Mouse (Mus musculus): ENCODE results near the gene Nmt1. TPM values are rescaled to one million over a fixed set of nuclear protein-coding genes. Genes with fewer than 3 reads are reported as not detected.

Gene Nmt1
- polyA plus RNA-seq, 1 experiment: 91.1 TPM

DNA sequence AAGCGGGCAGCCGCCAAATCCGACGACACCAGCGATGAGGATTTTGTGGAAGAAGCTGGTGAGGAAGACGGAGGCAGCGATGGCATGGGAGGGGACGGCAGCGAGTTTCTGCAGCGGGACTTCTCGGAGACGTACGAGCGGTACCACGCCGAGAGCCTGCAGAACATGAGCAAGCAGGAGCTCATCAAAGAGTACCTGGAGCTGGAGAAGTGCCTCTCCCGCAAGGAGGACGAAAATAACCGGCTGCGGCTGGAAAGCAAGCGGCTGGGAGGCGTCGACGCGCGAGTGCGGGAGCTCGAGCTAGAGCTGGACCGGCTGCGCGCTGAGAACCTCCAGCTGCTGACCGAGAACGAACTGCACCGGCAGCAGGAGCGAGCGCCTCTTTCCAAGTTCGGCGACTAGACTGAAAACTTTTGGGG is 89.6 kb downstream of the Nmt1 start:
- H3K27ac ChIP-seq (ENCODE audit: insufficient read depth, low read length): no peak overlapping the region
- no peaks in the 10 kb centered on the region; the same call in 1 of the 2 replicates for H3K4me1 ChIP-seq (ENCODE audit: control insufficient read depth, insufficient read depth, low read length)
- H3K4me3 ChIP-seq (ENCODE audit: insufficient read depth, low read length): peak overlapping the region; percentile 72
- no peak for TF ChIP-seq CTCF (IDR thresholded peaks at IDR 0.05; ENCODE audit: borderline replicate concordance, insufficient read depth, low read length)
- TF ChIP-seq POLR2A (IDR thresholded peaks at IDR 0.05; ENCODE audit: low read depth, low read length): no peak

Other genes with a start within 250 kb of the Nmt1 start
- gene Gjc1, start 208.5 kb upstream of the Nmt1 start, polyA plus RNA-seq (2011; ENCODE audit: insufficient read length, low read depth, missing spikeins): 27.8 and 43.5 TPM in 2 replicates
- gene Higd1b, start 192.3 kb upstream of the Nmt1 start, polyA plus RNA-seq (2011; ENCODE audit: insufficient read length, low read depth, missing spikeins): not detected in 2 replicates
- 75.9 and 77.9 TPM in 2 replicates for gene Eftud2, start 147.2 kb upstream of the Nmt1 start, polyA plus RNA-seq (2011; ENCODE audit: insufficient read length, low read depth, missing spikeins)
- gene Ccdc103, start 147.0 kb upstream of the Nmt1 start, polyA plus RNA-seq (2011; ENCODE audit: insufficient read length, low read depth, missing spikeins): 0.49 and 0.73 TPM in 2 replicates
- gene Fam187a, start 143.0 kb upstream of the Nmt1 start, polyA plus RNA-seq (2011; ENCODE audit: insufficient read length, low read depth, missing spikeins): not detected in 2 replicates
- 1.4 TPM in 1 of 2 replicates, not detected in the other for gene Gfap, start 127.3 kb upstream of the Nmt1 start, polyA plus RNA-seq (2011; ENCODE audit: insufficient read length, low read depth, missing spikeins)
- gene Kif18b, start 103.1 kb upstream of the Nmt1 start, polyA plus RNA-seq (2011; ENCODE audit: insufficient read length, low read depth, missing spikeins): 10.5 and 15.7 TPM in 2 replicates
- not detected in 2 replicates for gene C1ql1, start 81.5 kb upstream of the Nmt1 start, polyA plus RNA-seq (2011; ENCODE audit: insufficient read length, low read depth, missing spikeins)
- gene Dcakd, start 143 bp downstream of the Nmt1 start, polyA plus RNA-seq (2011; ENCODE audit: insufficient read length, low read depth, missing spikeins): 57.7 and 66.6 TPM in 2 replicates
- 5.6 and 7.1 TPM in 2 replicates for gene Plcd3, start 73.5 kb downstream of the Nmt1 start, polyA plus RNA-seq (2011; ENCODE audit: insufficient read length, low read depth, missing spikeins)
- gene Acbd4, start 73.5 kb downstream of the Nmt1 start, polyA plus RNA-seq (2011; ENCODE audit: insufficient read length, low read depth, missing spikeins): 23.3 and 24.3 TPM in 2 replicates
- gene Hexim1, start 88.0 kb downstream of the Nmt1 start, polyA plus RNA-seq (2011; ENCODE audit: insufficient read length, low read depth, missing spikeins): 16.8 and 19.0 TPM in 2 replicates
- gene Hexim2, start 104.2 kb downstream of the Nmt1 start, polyA plus RNA-seq (2011; ENCODE audit: insufficient read length, low read depth, missing spikeins): 2.3 and 3.1 TPM in 2 replicates
- gene Fmnl1, start 142.9 kb downstream of the Nmt1 start, polyA plus RNA-seq (2011; ENCODE audit: insufficient read length, low read depth, missing spikeins): 1.1 TPM in 1 of 2 replicates, not detected in the other
- 0.68 TPM in 1 of 2 replicates, not detected in the other for gene 1700023F06Rik, start 180.4 kb downstream of the Nmt1 start, polyA plus RNA-seq (2011; ENCODE audit: insufficient read length, low read depth, missing spikeins)
- gene Spata32, start 190.2 kb downstream of the Nmt1 start, polyA plus RNA-seq (2011; ENCODE audit: insufficient read length, low read depth, missing spikeins): not detected in 2 replicates
- 8.4 and 8.5 TPM in 2 replicates for gene Map3k14, start 239.3 kb downstream of the Nmt1 start, polyA plus RNA-seq (2011; ENCODE audit: insufficient read length, low read depth, missing spikeins)

Measured in embryonic fibroblast, embryonic 13.5 days (primary cell).